Mouse (Mus musculus) adrenal gland, postnatal 14 days (tissue): Measurements from ENCODE around the gene Ist1. TPM values are rescaled to one million over a fixed set of nuclear protein-coding genes. Genes with fewer than 3 reads are reported as not detected.

ENCODE experiments used
- DNase-seq: peaks from one replicate; pipeline ENCODE4 v3.0.0; 2021; ENCODE audit warnings: mixed read lengths
- total RNA-seq: library from RNA; stranded (reverse); gene quantifications from 2 replicates; pipeline ENCODE4 v1.2.3, GENCODE M21; 2021

The Ist1 gene
- total RNA-seq, 1 experiment from 2014 or later, result 75.4 TPM

DNA sequence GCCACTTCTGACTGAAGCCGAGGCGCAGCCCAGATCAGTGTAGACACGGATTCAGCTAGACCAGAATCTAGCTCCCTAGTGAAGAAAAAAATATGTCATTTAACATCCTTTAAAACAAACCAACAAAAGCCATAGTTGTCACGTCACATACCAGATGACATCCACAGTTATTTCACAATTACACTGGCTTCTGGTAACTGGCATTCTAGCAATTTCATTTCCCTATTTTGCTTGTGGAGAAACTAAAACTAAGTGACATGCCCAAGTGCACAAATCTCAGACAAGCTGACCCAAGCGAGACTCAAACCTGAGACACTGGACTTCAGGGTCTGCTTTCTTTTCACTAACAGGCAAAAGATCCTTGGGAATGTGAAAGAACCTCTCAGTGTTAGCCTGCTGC is 10.9 kb downstream of the Ist1 start:
- no peak for DNase-seq

DNA sequence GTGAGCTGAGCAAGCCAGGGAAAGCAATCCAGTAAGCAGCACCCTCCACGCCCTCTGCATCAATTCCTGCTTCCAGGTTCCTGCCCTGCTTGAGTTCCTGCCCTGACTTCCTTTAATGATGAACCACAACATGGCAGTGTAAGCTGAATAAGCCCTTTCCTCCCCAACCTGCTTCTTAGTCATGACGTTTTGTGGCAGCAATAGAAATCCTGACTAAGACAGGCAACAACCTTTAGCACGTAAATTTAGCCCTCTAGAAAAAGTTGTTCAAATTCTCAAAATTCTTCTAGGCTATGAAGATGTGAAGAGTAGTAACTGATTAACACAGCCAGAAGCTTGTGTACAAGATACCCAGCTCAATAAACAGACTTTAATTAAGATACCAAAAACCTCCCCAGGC is 11.5 kb downstream of the Ist1 start:
- no peak for DNase-seq

DNA sequence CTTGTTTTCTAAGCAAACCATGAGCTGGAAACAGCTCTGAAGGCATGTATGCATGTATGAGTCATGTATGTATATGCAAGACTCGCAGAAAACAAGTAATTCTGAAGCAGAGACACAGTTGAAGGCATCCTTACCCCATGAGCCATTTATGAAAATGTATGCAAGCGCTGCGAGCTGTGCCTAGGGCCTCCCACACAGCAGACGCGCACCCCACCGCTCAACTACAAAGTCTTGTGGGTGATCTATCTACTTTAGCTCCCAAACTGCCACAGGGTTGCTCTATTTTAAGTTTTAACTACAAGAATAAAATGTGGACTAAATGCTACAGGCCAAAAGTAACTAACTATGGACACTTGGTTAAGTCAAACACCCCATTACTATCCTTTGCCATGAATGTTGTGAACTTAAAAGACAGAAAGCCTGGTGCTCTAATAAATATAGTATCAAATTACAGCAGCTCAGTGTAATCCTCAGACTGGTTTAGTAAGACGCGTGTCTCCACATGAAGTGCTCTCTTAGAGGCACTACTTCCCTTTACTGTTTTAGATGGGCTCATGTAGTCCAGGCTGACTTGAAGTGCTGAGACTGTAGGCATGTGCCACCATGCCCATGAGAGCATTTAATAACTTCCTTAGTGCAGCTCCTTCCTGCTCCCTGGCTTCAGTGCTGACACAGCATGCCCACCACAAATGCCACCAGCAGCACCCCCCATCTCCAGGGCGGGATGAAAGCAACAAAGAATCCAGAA is 17.0 kb downstream of the Ist1 start:
- DNase-seq, result no peak

DNA sequence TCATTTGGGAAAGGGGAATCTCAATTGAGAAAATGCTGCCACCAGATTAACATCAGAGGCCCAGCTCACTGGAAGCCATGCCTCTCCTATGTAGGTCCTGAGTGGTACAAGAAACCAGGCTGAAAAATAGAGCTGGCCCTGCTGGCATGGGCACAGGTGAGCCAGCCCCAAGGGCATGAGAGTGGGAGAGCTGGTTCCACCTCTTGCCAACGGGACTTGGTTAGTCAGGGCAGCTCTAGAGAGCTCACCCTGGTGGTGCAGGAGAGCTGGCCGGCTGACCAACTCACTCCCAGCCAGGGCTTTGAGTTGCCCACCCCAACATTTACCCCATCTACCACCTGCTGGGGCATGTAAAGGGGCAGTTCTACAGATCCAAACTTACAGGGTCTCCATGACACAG is 19.5 kb downstream of the Ist1 start:
- DNase-seq, result no peak

DNA sequence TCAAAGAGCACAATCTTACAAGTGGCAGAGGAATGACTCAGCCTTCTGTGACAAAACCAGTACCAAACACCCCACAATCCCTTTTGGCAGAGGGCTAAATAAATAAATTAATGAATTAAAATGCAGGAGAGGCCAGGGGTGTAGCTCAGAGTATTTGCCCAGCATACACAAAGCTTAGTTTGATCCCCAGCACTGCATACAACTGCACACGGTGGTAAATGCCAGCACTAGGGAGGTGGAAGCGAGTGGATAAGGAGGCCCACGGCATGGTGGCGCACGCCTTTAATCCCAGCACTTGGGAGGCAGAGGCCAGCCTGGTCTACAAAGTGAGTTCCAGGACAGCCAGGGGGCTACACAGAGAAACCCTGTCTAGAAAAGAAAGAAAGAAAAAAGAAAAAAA is 20.4 kb downstream of the Ist1 start:
- DNase-seq, result no peak

DNA sequence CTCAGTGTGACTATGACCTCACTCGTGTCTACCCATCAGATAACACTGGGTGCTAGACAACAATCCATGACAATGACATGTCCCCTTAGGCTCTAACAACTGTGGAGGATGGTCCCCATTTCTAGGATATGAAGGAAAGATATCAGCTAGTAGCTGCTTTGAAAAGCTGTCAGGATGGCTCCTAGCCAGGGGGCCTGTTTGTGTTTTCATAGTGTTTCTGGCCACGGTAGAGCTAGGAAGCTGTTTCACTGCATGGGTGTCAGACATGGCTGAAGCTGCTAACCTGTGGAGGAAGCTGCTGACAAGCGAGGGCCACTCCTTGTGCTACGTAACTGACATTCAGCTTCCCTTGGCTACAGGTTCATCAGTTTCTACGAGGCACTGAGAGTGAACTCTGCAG is 26.4 kb downstream of the Ist1 start:
- DNase-seq, result no peak

DNA sequence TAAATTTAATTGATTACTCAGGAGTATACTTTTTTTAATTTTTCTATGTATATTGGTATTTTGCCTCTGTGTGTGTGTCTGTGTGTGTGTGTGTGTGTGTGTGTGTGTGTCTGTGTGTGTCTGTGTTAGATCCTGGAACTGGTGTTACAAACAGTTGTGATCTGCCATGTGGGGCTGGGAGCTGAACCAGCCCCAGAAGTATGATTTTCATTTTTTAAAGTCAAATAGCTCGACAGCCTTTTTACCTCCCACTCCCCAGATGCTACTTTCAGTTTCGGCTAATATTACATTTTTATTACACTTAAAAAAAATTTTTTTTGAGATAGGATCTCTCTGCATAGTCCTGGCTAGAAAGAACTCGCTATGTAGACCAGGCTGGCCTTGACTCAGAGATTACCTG is 30.7 kb downstream of the Ist1 start:
- DNase-seq, result no peak

DNA sequence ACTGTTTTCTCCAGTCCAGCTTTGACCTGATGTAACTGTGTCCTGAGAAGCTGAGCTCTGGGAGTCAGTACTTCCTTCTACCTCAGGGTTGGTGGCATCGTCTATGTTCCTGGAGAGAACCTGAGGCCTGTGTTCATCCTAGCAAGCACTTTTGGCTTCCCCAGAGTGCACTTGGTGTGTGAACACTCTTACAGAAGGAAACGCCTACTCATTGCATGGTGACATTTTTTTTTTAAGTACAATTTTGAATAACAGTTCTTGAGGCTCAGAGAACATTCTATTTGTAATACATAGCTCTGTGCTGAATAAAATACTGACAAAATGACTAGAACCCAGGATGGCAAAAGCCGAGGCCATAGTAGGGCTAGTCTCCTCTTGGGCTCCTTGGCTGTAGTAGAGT is 36.2 kb downstream of the Ist1 start:
- no peak for DNase-seq

DNA sequence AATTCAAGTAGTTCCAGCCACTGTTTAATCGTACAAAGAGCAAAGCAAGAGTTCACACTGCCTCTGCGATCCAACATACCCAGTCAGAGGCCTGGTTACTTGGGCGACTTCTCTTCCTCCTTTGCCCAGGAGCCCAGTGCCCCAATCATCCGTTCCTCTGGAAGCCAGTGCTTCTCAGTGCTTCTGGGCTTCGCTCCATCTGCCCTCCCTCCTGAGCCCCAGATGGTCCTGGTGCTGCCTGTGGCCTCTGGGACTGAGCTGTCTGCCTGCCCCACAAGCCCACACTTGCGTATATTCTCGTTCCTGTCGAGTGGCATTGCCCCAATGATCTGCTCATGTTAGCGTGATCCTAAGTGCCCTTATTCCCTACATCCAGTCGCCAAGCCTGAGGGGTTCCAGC is 42.3 kb downstream of the Ist1 start:
- DNase-seq, result no peak

DNA sequence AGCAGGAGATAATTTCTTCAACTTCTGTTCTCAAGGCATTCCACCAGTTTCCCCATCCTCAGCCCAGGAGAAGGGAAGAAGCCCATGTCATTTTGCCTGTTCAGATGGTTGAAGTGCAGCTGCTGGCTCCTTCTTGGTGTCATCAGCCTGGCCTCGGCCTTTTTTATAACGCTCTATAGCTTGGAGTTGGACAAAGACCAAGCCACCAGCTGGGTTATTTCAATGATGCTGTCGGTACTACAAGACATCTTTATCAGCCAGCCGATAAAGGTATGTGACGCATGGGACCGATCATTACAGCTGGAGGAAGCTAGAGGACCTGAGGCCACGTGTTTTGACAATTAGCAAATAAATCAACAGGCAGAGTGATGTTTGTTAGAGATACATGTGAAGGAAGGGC is 44.6 kb downstream of the Ist1 start:
- DNase-seq, result no peak

DNA sequence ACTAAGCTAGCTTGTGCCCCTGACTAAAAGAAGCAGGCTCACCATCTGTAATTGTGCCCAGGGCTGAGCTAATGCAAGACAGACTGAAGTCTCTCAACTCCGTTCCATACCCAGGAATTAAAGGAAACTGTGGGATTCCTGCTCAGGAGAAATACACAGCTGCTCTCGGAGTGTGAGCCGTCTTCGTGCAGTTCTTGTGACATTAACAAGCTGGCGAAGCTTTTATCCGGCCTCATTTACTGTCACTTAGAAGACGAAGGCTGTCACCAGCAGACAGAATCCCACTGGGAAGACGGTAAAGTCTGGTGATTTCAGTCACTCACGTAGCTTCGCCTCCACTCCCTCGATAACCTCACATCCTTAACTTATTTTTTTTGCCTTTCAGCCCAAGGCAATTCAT is 45.7 kb downstream of the Ist1 start:
- DNase-seq, result no peak

DNA sequence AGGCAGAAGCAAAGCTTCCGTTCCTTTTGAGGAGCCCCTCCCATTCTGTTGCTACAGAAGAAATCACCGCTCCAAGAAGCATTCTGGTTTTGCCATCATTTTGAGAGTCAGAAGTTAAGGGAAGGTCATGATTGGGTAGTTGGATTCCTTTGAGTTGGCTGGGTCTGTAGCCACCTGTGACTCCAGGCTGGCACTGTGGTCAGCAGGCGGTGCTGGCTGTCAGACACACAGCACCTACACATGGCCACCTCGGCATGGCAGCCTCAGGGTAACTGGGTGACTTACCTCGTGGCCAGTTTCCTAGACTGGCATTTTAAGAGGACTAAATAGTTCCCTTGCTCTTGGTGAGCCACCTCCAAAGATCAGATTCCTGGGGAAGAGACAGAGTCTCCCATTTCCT is 51.8 kb downstream of the Ist1 start:
- DNase-seq, result no peak

DNA sequence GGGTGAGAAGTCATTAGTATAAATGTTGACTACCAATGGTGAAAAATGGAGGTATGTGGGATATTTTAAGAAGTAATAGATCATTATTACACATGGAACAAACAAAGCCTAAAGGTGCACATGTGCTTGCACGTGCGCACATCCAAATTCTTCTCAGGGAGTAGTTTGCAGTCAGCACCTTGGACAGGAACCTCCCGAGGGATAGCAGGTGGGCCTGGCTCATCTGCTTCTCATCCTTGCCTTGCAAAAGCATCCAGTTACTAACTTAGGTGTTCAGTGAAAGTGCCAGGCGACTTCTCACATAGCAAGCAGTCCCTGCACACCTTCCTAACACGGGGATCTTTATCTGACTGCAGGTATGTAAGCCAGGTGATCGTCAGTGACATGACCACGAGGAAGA is 52.6 kb downstream of the Ist1 start:
- DNase-seq, result no peak

DNA sequence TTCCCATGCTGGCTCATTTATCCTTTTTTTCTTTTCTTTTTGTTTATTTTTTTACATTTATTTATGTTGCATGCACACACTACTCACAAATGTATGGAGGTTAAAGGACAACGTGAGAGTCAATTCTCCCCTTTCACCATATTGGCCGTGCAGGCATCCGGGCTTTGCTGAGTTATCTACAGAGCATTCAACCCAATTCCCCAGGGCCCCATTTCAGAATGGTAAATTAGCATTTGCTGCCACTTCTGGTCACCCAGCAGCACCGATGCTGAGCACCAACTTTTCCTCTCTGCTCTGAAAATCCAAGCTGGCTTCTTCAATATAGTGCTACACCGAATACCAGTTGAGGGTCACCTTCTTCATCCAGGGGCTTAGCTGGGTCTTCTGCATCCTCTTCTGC is 54.2 kb downstream of the Ist1 start:
- DNase-seq, result no peak

DNA sequence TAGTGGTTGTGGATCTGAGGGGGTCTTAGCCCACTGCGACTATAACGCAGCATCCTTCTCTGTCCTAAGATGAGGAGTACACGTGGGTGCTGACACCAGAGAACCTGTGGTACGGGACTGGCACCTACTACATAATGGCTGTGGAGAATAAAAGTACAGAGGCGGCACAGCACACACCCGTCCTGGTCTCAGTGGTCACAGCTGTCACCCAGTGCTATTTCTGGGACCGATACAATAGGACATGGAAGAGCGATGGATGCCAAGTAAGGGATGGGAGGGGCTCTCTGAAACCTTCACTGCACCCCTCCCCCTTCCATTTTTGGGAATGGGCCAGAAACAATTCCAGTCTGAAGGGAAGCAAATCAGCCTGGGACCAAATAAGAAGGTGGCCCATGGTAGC is 57.9 kb downstream of the Ist1 start:
- DNase-seq, result no peak

DNA sequence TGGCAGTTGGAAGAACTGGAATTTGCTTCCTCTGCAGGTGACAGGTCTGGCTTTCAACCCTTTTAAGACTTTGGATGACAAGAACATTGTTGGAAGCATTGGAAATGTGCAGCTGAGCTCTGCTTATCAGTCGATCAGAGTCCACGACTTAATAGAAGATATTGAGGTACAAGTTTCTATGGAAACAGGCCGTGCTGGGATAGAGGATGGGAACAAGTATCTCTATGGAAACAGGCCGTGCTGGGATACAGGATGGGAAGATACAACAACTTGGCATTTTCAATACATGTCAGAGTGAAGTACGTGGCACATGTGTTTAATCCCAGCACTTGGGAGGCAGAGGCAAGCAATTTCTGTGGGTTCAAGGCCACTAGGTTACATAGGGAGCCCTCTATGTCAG is 60.6 kb downstream of the Ist1 start:
- DNase-seq, result no peak

DNA sequence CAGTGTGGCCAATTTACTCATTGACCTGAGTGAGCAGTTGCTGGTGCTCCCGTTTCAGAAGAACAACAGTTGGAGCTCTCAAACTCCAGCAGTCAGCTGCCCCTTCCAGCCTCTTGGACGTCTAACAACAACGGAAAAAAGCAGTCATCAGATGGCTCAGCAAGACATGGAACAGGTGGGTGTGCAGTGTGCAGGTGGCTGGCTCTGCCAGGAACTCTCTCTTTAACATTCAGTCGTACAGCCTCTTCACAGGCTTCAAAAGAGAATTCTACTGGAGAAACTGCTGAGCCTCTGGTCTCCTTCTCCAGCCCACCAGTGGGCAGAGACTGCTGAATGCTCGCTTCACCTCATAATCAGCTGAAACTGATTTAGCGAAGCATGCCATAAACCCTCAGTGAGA is 64.4 kb downstream of the Ist1 start:
- DNase-seq, result no peak

Other genes with a start within 250 kb of the Ist1 start
- not detected in 2 replicates for gene Pmfbp1, start 199.2 kb downstream of the Ist1 start, total RNA-seq
- gene Dhx38, start 127.4 kb downstream of the Ist1 start, total RNA-seq, result 24.9 and 27.2 TPM in 2 replicates
- gene Txnl4b, start 127.4 kb downstream of the Ist1 start, total RNA-seq, result 10.9 and 11.0 TPM in 2 replicates
- gene Hp, start 114.1 kb downstream of the Ist1 start, total RNA-seq, result 115 and 578 TPM in 2 replicates
- 22.7 and 23.9 TPM in 2 replicates for gene Dhodh, start 84.6 kb downstream of the Ist1 start, total RNA-seq
- 0.11 and 0.15 TPM in 2 replicates for gene Pkd1l3, start 78.7 kb downstream of the Ist1 start, total RNA-seq
- gene Zfp821, start 12.3 kb upstream of the Ist1 start, total RNA-seq, result 10.9 and 13.4 TPM in 2 replicates
- 41.2 and 47.6 TPM in 2 replicates for gene Atxn1l, start 44.5 kb upstream of the Ist1 start, total RNA-seq
- 80.0 and 81.2 TPM in 2 replicates for gene Ap1g1, start 85.3 kb upstream of the Ist1 start, total RNA-seq
- gene Phlpp2, start 175.3 kb upstream of the Ist1 start, total RNA-seq, result 9.6 and 10.1 TPM in 2 replicates